Mouse (Mus musculus) embryonic facial prominence, embryonic 11.5 days (tissue): ENCODE measurements around the gene Iqcn. TPM values are rescaled to one million over a fixed set of nuclear protein-coding genes. Genes with fewer than 3 reads are reported as not detected.

ENCODE experiments used
- ATAC-seq: fragments of 200-750 bp; cut with Nextera tagmentation; replicated peaks from 2 replicates; pipeline ENCODE4 v1.8.0; 2017; ENCODE audit warnings: low read depth; ENCODE audit not compliant: insufficient number of reproducible peaks, low FRiP score, low TSS enrichment
- DNase-seq: peaks from one replicate; pipeline ENCODE4 v3.0.0-alpha.2; 2015; ENCODE audit warnings: low spot score
- H3K27ac ChIP-seq: fragments of 300-500 bp; sonication (generic); replicated peaks from 2 replicates; pipeline ENCODE4 v1.5.1; 2014; ENCODE audit warnings: mild to moderate bottlenecking, low read depth, low read length, control low read depth
- H3K27me3 ChIP-seq: fragments of 300-500 bp; sonication (generic); 2 replicates; pipeline ENCODE4 v1.6.1; 2014; ENCODE audit warnings: mild to moderate bottlenecking, low read length, moderate library complexity, mixed read lengths; ENCODE audit not compliant: control insufficient read depth, insufficient read depth
- H3K36me3 ChIP-seq: fragments of 300-500 bp; sonication (generic); replicated peaks from 2 replicates; pipeline ENCODE4 v1.6.1; 2014; ENCODE audit warnings: low read depth, mild to moderate bottlenecking, low read length, moderate library complexity, mixed read lengths; ENCODE audit not compliant: control insufficient read depth, insufficient read depth
- H3K4me1 ChIP-seq: fragments of 300-500 bp; sonication (generic); 2 replicates; pipeline ENCODE4 v1.6.1; 2014; ENCODE audit warnings: low read length, mixed read lengths; ENCODE audit not compliant: control insufficient read depth, insufficient read depth
- H3K4me2 ChIP-seq: fragments of 300-500 bp; sonication (generic); 2 replicates; pipeline ENCODE4 v1.6.1; 2014; ENCODE audit warnings: low read depth, mild to moderate bottlenecking, control low read depth, low read length, moderate library complexity
- H3K4me3 ChIP-seq: fragments of 300-500 bp; sonication (generic); 2 replicates; pipeline ENCODE4 v1.5.1; 2014; ENCODE audit warnings: low read depth, low read length, control low read depth
- H3K9ac ChIP-seq: fragments of 300-500 bp; sonication (generic); replicated peaks from 2 replicates; pipeline ENCODE4 v1.6.1; 2014; ENCODE audit warnings: mild to moderate bottlenecking, control low read depth, low read length
- H3K9me3 ChIP-seq: fragments of 300-500 bp; sonication (generic); replicated peaks from 2 replicates; pipeline ENCODE4 v1.6.1; 2016; ENCODE audit warnings: mild to moderate bottlenecking, low read length, inconsistent platforms, mixed read lengths; ENCODE audit not compliant: control insufficient read depth
- WGBS: fragments of 180-500 bp; shearing (Covaris S2); extraction: QIAGEN DNeasy Blood & Tissue Kit; methylation state at CpG from one replicate; pipeline ENCODE4 v1.1.7; 2014; 5-methylcytosine and 5-hydroxymethylcytosine counted together
- polyA plus RNA-seq: library from polyadenylated mRNA; unstranded; fragments of >200 nt; fragmentation: Nextera tagmentation; extraction: Ambion mirVana; gene quantifications from 2 replicates; pipeline ENCODE4 v1.2.1, GENCODE M21; 2014

Iqcn gene
- polyA plus RNA-seq: not detected in 2 replicates

DNA sequence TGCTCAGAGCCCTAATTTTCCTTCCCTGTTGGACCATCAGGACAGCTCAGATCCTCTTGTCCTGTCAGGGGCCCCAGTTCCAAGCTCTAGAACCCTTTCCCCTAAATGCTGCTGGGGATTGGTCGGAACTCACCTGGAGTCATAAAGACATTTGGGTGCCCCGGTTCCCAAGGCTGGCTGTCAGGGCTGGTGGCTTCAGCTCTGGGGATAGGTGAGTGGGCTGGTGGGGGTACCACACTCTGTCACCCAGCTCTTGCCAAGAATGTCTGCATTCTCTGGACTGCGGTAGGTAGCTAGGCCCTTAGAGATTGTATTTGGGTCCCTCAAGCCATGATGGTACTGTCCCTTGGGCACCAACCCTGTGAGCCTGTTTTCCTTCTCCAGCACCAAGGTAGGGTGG lies at the start of gene Iqcn:
Gene Iqcn, plus strand, starts transcription at position 171 of the 400 bp plus-strand sequence.
- no peak within 1 kb of the TSS for H3K27ac ChIP-seq
- H3K9ac ChIP-seq: no peak within 1 kb of the TSS
- DNase-seq: no peak
- no peaks in the 10 kb centered on the region for H3K27me3 ChIP-seq
- H3K4me1 ChIP-seq: no peaks in the 10 kb centered on the region
- H3K4me2 ChIP-seq: no peak within 1 kb of the TSS
- H3K9me3 ChIP-seq: no peaks in the 10 kb centered on the region
- H3K36me3 ChIP-seq: no peaks in the 10 kb centered on the region
- ATAC-seq: no peak
- WGBS: 96% methylated on average over 3 of the region's 3 CpGs
- no peak within 1 kb of the TSS for H3K4me3 ChIP-seq

DNA sequence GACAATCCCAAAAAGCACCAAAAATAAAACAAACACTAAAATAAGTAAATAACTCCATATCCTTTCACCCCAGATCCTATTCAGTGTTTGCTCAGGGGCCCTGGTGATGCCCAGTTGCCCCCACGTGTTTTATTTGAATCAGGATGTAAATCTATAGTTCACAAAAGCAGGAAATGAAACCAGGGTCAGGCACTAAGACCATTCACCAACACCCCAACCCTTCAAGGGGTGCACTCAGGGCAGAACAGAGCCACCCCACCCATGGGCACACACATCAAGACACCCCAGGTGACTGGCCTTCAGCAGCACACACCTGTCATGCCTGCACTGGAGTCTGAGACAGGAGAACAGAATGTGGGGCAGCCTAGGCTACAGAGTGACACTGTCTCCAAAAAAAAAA lies 49.1 kb upstream of the Iqcn start:
- Histone ChIP-seq H3K27ac (no peak overlapping the region), H3K36me3 (no peaks in the 10 kb centered on the region; the same call in 1 of the 2 replicates), H3K9me3 (no peaks in the 10 kb centered on the region)

DNA sequence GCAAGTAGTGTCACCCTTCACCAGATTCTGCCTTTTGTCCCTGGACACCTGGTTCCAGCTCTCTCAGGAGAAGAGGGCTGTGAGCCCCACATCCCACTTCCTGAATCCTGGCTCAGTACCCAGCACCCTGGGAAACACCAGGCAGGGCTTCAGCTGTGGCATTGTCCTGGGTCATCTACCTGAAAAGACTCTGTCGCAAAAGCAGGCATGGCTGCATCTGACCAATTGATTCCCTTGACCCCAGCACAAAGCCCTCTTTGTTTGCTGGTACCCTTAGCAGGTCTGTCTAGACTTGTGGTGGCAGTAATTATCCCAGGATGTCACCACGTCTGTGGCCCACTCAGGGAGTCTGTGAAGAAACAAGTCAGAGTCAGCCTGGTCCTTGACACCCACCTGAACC lies 47.8 kb upstream of the Iqcn start:
- ATAC-seq: no peak
- Histone ChIP-seq H3K36me3 (no peaks in the 10 kb centered on the region; the same call in 1 of the 2 replicates), H3K9me3 (no peaks in the 10 kb centered on the region), H3K4me3 (no peak overlapping the region), H3K4me2 (no peak overlapping the region), H3K9ac (peak overlapping the region; percentile 11; the same call in 1 of the 2 replicates), H3K27me3 (no peaks in the 10 kb centered on the region), H3K4me1 (no peaks in the 10 kb centered on the region), H3K27ac (peak overlapping the region; percentile 41; the same call in 1 of the 2 replicates)
- no peak for DNase-seq
- WGBS: 13% methylated on average over 2 of the region's 2 CpGs

More for the DNA sequence above, 49.1 kb upstream of the Iqcn start:
- DNase-seq (no peak), ATAC-seq (no peak)
- 45% methylated on average over 1 of the region's 1 CpGs for WGBS
- Histone ChIP-seq H3K4me2 (no peak overlapping the region), H3K4me3 (no peak overlapping the region), H3K4me1 (no peaks in the 10 kb centered on the region), H3K9ac (no peak overlapping the region), H3K27me3 (no peaks in the 10 kb centered on the region)

DNA sequence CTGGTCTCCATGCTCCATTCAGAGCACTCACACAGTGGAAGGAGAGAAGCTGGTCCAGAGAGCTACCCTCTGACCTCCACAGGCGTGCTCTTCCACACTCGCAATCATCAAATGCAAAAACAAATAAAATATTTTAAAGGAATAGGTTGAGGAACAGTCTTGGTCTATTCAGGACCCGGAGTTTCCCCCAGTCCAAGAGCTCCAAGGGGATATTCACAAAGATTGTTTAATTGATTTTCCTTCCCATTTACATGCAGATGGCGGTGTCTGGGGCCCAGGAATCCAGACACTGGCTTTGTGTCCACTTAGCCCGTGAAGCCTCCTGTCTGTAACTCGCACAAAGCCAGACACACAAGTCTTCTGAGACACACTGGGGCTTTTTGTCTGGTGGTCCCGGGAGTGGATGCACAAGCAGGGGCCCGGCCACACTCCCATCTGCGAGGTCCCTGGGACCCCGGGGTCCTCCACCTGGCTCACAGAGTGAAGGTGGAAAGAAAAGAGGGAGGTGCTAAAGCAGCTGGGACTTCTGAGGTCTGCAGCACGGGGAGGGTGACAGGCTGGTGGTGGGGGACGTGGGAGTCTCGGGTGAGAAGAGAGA lies 47.0 kb upstream of the Iqcn start:
- Histone ChIP-seq H3K9me3 (no peaks in the 10 kb centered on the region), H3K9ac (no peak overlapping the region; the same call in 1 of the 2 replicates), H3K36me3 (no peaks in the 10 kb centered on the region), H3K27ac (peak overlapping the region; percentile 54), H3K4me1 (no peaks in the 10 kb centered on the region), H3K27me3 (no peaks in the 10 kb centered on the region), H3K4me2 (no peak overlapping the region), H3K4me3 (no peak overlapping the region)
- 58% methylated on average over 13 of the region's 13 CpGs for WGBS
- ATAC-seq (no peak), DNase-seq (no peak)

DNA sequence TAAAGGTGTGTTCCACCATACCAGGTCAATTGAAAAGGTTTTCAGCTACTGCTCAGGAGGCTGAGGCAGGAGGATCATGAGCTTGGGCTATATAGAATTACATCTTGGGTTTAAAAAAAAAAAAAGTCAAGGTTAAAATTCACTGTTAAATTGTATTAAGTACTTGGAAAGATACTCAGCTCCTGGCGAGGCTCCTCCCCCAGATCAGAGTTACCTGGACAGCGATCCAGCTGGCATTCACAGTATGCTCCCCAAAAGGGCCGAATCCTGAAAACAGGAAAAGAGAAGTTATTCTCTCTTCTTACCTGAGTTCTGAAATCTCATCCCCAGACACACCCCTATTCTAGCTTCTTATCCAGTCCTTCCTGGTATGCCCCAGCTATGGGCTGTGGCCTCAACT lies 46.0 kb upstream of the Iqcn start:
- no peaks in the 10 kb centered on the region for H3K36me3 ChIP-seq
- H3K4me1 ChIP-seq: no peaks in the 10 kb centered on the region
- H3K9me3 ChIP-seq: no peaks in the 10 kb centered on the region
- no peak overlapping the region for H3K9ac ChIP-seq
- H3K27ac ChIP-seq: peak overlapping the region; percentile 54; the same call in 1 of the 2 replicates
- ATAC-seq (no peak), DNase-seq (no peak)
- no peak overlapping the region for H3K4me3 ChIP-seq
- no peak overlapping the region for H3K4me2 ChIP-seq
- 91% methylated on average over 3 of the region's 3 CpGs for WGBS
- no peaks in the 10 kb centered on the region for H3K27me3 ChIP-seq

DNA sequence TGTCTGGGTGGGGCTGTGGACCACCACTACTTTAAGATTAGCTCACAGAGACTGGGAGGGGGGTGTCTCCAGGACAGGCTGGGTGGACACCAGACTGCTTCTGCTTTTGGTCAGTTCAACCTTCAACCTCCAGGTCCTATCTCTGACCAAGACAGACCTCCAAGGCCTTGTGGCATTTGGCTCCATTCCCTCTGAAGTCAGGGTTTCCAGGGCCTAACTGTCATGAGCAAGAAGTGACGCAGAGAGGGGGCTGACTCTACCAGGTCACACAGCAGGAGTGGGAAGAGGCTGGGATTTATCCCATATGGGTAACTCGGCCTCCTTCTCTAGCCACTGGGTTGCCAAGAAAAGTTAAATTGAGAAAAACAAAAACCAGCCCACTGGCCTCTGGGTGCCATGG lies 45.5 kb upstream of the Iqcn start:
- Histone ChIP-seq H3K4me2 (no peak overlapping the region; the same call in 1 of the 2 replicates), H3K27me3 (no peaks in the 10 kb centered on the region), H3K36me3 (no peaks in the 10 kb centered on the region), H3K9me3 (no peaks in the 10 kb centered on the region), H3K4me1 (no peaks in the 10 kb centered on the region), H3K9ac (no peak overlapping the region), H3K27ac (no peak overlapping the region), H3K4me3 (no peak overlapping the region)
- 73% methylated on average over 2 of the region's 2 CpGs for WGBS
- no peak for ATAC-seq
- no peak for DNase-seq

DNA sequence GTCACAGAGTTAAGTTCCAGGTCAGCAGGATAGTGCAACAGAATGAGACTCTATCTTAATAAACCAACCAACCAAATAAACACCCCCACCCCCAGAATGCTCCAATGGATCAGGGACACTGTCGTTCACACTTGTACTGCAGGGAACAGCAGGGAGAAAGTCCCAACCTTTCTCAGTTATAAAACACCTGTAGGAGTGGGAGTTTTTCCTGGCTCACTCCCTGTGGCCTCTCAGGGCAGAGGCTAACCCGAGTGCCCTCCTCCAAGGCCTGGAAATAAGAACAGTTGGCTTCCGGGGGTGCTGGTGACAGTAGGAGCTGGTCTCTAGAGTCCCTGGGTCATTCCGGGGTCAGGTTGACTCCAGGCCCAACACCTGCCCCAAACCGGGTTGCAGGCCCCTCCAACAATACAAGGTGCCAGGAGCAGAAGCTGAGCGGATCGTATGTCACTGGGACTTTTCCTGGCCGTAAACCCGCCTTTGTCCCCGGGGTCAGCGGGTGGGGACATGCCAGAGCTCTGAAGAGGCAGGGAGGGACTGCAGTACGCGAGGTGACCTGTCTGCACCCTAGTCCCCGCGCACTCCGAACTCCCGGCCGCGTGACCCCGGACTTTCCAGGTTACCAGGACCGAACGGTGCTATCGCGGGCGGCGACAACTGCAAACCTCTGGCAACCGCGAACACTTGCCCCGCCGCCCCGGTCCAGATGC lies 44.2 kb upstream of the Iqcn start:
- H3K4me3 ChIP-seq: peak overlapping the region; percentile 76
- no peaks in the 10 kb centered on the region for H3K36me3 ChIP-seq
- no peaks in the 10 kb centered on the region for H3K9me3 ChIP-seq
- ATAC-seq (peak; percentile 31), DNase-seq (no peak)
- H3K27ac ChIP-seq: peak overlapping the region; percentile 56; the same call in 1 of the 2 replicates
- H3K9ac ChIP-seq: peak overlapping the region; percentile 85
- WGBS: 2% methylated on average over 31 of the region's 31 CpGs
- H3K4me2 ChIP-seq: peak overlapping the region; percentile 70
- H3K27me3 ChIP-seq: no peaks in the 10 kb centered on the region
- H3K4me1 ChIP-seq: no peaks in the 10 kb centered on the region
